In genomic region chr1:55025656-55026430, GRCm38 (mm10) we compare ENCODE assay signal across 8 mouse cellular contexts. TPM values are rescaled to one million over a fixed set of nuclear protein-coding genes. Genes with fewer than 3 reads are reported as not detected.
A peak's percentile ranks its signal among the peaks of the same experiment; 100 is the strongest.
DNase-seq lines count a peak whose midpoint lies in the region; ATAC-seq and TF ChIP-seq lines count a peak whose summit lies in the region.

No protein-coding gene starts in this region.

- 17% methylated on average over 10 of the region's 10 CpGs for WGBS in embryonic facial prominence, embryonic 11.5 days
- WGBS in liver, embryonic 15.5 days (ENCODE audit: insufficient replicate concordance), result 2% methylated on average over 10 of the region's 10 CpGs
- WGBS in stomach, embryonic 16.5 days, result 6% methylated on average over 10 of the region's 10 CpGs

- H3K27ac ChIP-seq in MEL (ENCODE audit: control insufficient read depth, low read depth, low read length), result peak overlapping the region; percentile 88
- H3K27ac ChIP-seq in embryonic facial prominence, embryonic 11.5 days (replicated peaks; ENCODE audit: low read depth, low read length), result no peak overlapping the region
- H3K27ac ChIP-seq in liver, embryonic 15.5 days (replicated peaks), result peak overlapping the region; percentile 97
- 0 out of 2 replicates have a peak overlapping the region, but pooled peaks have one; percentile 95 for H3K27ac ChIP-seq in stomach, embryonic 16.5 days (ENCODE audit: low read length)

- peak overlapping the region; percentile 97 for H3K9ac ChIP-seq in MEL (ENCODE audit: control insufficient read depth, low read depth, low read length, poor library complexity, severe bottlenecking)
- H3K9ac ChIP-seq in embryonic facial prominence, embryonic 11.5 days (replicated peaks; ENCODE audit: low read length), result peak overlapping the region; percentile 100
- peak overlapping the region; percentile 97 for H3K9ac ChIP-seq in liver, embryonic 15.5 days
- peak overlapping the region; percentile 99 for H3K9ac ChIP-seq in stomach, embryonic 16.5 days (ENCODE audit: low read length)

- peak in 1 of 3 experiments; percentile 21; a peak in 1 of 6 replicates for TF ChIP-seq CTCF in MEL (IDR thresholded peaks at IDR 0.05 in 2 of 3, conservative IDR thresholded peaks at IDR 0.05 in 1 of 3; ENCODE audit: control insufficient read depth in 1 of 3, insufficient read depth in 1 of 3, low read depth in 2 of 3, low read length in 3 of 3, poor library complexity in 1 of 3, severe bottlenecking in 1 of 3)

- ATAC-seq in embryonic facial prominence, embryonic 11.5 days (replicated peaks; ENCODE audit: insufficient number of reproducible peaks, low FRiP score, low TSS enrichment, low read depth), result no peak
- ATAC-seq in liver, embryonic 15.5 days (ENCODE audit: insufficient read depth), result no peak
- no peak for ATAC-seq in stomach, embryonic 16.5 days (ENCODE audit: insufficient read depth, low FRiP score)

- peak overlapping the region; percentile 86 to 98 for H3K4me3 ChIP-seq in MEL (ENCODE audit: control insufficient read depth in 1 of 2, insufficient read depth in 1 of 2, low read depth in 2 of 2, low read length in 2 of 2)
- peak overlapping the region; percentile 96 for H3K4me3 ChIP-seq in embryonic facial prominence, embryonic 11.5 days (ENCODE audit: low read depth, low read length)
- peak overlapping the region; percentile 81 for H3K4me3 ChIP-seq in liver, embryonic 15.5 days (replicated peaks)
- H3K4me3 ChIP-seq in stomach, embryonic 16.5 days (replicated peaks; ENCODE audit: low read length), result peak overlapping the region; percentile 95

- DNase-seq in left cerebral cortex, postnatal 25 days (ENCODE audit: low spot score in 2 of 2), result peak; percentile 13
- DNase-seq in left cerebral cortex, adult 11 months (ENCODE audit: low spot score), result no peak
- peak; percentile 48 for DNase-seq in MEL (ENCODE audit: low read depth, low spot score)
- peak; percentile 17 for DNase-seq in embryonic facial prominence, embryonic 11.5 days (ENCODE audit: low spot score)
- peak; percentile 11 for DNase-seq in heart, postnatal 4 days
- DNase-seq in cerebellum, adult 11 months, result no peak

- peaks cover 61% of the 10 kb centered on the region for H3K79me2 ChIP-seq in MEL (ENCODE audit: control insufficient read depth, insufficient read depth, low read length, poor library complexity)

- no peaks in the 10 kb centered on the region for H3K27me3 ChIP-seq in MEL (ENCODE audit: control insufficient read depth in 1 of 2, insufficient read depth in 2 of 2, low read length in 2 of 2)
- no peaks in the 10 kb centered on the region for H3K27me3 ChIP-seq in embryonic facial prominence, embryonic 11.5 days (ENCODE audit: control insufficient read depth, insufficient read depth, low read length)
- H3K27me3 ChIP-seq in liver, embryonic 15.5 days, result no peaks in the 10 kb centered on the region
- H3K27me3 ChIP-seq in stomach, embryonic 16.5 days (ENCODE audit: control insufficient read depth, insufficient read depth, low read length), result no peaks in the 10 kb centered on the region

- H3K4me2 ChIP-seq in embryonic facial prominence, embryonic 11.5 days (ENCODE audit: low read depth, low read length), result peak overlapping the region; percentile 74
- peak overlapping the region; percentile 79 for H3K4me2 ChIP-seq in liver, embryonic 15.5 days
- peak overlapping the region; percentile 73 for H3K4me2 ChIP-seq in stomach, embryonic 16.5 days (ENCODE audit: low read depth, low read length)

- TF ChIP-seq POLR2A in MEL (IDR thresholded peaks at IDR 0.05; ENCODE audit: control insufficient read depth in 1 of 2, insufficient read depth in 1 of 2, low read depth in 1 of 2, low read length in 2 of 2, poor library complexity in 1 of 2), result no peak

- H3K36me3 ChIP-seq in MEL (ENCODE audit: control insufficient read depth in 1 of 2, insufficient read depth in 2 of 2, low read length in 2 of 2), result peaks cover 2 to 48% of the 10 kb centered on the region in 2 experiments; a peak in 3 of 4 replicates
- no peaks in the 10 kb centered on the region; the same call in 1 of the 2 replicates for H3K36me3 ChIP-seq in embryonic facial prominence, embryonic 11.5 days (replicated peaks; ENCODE audit: control insufficient read depth, insufficient read depth, low read depth, low read length)
- peaks cover 5% of the 10 kb centered on the region for H3K36me3 ChIP-seq in liver, embryonic 15.5 days (replicated peaks)
- no peaks in the 10 kb centered on the region for H3K36me3 ChIP-seq in stomach, embryonic 16.5 days (ENCODE audit: control insufficient read depth, insufficient read depth, low read length)

- no peak for TF ChIP-seq EP300 in MEL (IDR thresholded peaks at IDR 0.05; ENCODE audit: low read depth in 1 of 2, low read length in 2 of 2)

- intact Hi-C loops in left cerebral cortex, postnatal 25 days (cut with DNase I), result loop anchor here (1.0 kb wide), 2 partner anchors 26 to 61 kb away; partner anchors contain the start of gene Coq10b

- peaks cover 12 to 18% of the 10 kb centered on the region in 2 experiments; a peak in 3 of 4 replicates for H3K4me1 ChIP-seq in MEL (ENCODE audit: control insufficient read depth in 1 of 2, insufficient read depth in 2 of 2, low read length in 2 of 2)
- H3K4me1 ChIP-seq in embryonic facial prominence, embryonic 11.5 days (ENCODE audit: control insufficient read depth, insufficient read depth, low read length), result no peaks in the 10 kb centered on the region
- H3K4me1 ChIP-seq in liver, embryonic 15.5 days (replicated peaks), result peaks cover 74% of the 10 kb centered on the region
- peaks cover 6% of the 10 kb centered on the region; the same call in 1 of the 2 replicates for H3K4me1 ChIP-seq in stomach, embryonic 16.5 days (ENCODE audit: control insufficient read depth, insufficient read depth, low read length)

- no peaks in the 10 kb centered on the region for H3K9me3 ChIP-seq in MEL (replicated peaks; ENCODE audit: insufficient read depth, low read length)
- H3K9me3 ChIP-seq in embryonic facial prominence, embryonic 11.5 days (replicated peaks; ENCODE audit: control insufficient read depth, low read length), result no peaks in the 10 kb centered on the region
- H3K9me3 ChIP-seq in liver, embryonic 15.5 days (replicated peaks), result no peaks in the 10 kb centered on the region
- no peaks in the 10 kb centered on the region for H3K9me3 ChIP-seq in stomach, embryonic 16.5 days (replicated peaks; ENCODE audit: control insufficient read depth, low read length)

- no peak for TF ChIP-seq RAD21 in MEL (IDR thresholded peaks at IDR 0.05; ENCODE audit: low read depth, low read length)

TF ChIP-seq in MEL, 35 proteins besides CTCF, POLR2A, EP300 and RAD21:
- TF ChIP-seq TBP (IDR thresholded peaks at IDR 0.05; ENCODE audit: low read depth, low read length) (no peak), ZNF384 (IDR thresholded peaks at IDR 0.05; ENCODE audit: low read depth, low read length) (peak; percentile 73), MXI1 (IDR thresholded peaks at IDR 0.05; ENCODE audit: low read depth, low read length) (0 out of 2 replicates have a peak, but pooled peaks have one; percentile 35), SIN3A (IDR thresholded peaks at IDR 0.05; ENCODE audit: low read length) (peak; percentile 6; the same call in 1 of the 2 replicates)

RNA-seq across cellular contexts. Expression of gene Sf3b1, which starts 1.4 kb away (rescaled TPM):
- total RNA-seq in left cerebral cortex, postnatal 25 days (2021), result 100 to 1,000 TPM; 150 to 160 TPM
- 118 and 135 TPM in 2 replicates for total RNA-seq in MEL (2012; rRNA removed)
- polyA plus RNA-seq in MEL (2012; ENCODE audit: insufficient read depth in 1 of 2, insufficient read length in 2 of 2, low read depth in 1 of 2, low replicate concordance in 2 of 2, missing spikeins in 1 of 2), result 100 to 1,000 TPM; 111 to 167 TPM
- polyA plus RNA-seq in embryonic facial prominence, embryonic 11.5 days (2014; fragmentation: Nextera tagmentation; extraction: Ambion mirVana), result 366 and 398 TPM in 2 replicates
- total RNA-seq in heart, postnatal 4 days (2021), result 100 to 1,000 TPM; 130 to 143 TPM
- polyA plus RNA-seq in liver, embryonic 15.5 days (2015; fragmentation: Nextera tagmentation; extraction: Ambion mirVana), result 112 and 130 TPM in 2 replicates
- 263 and 270 TPM in 2 replicates for polyA plus RNA-seq in stomach, embryonic 16.5 days (2015; fragmentation: Nextera tagmentation; extraction: Ambion mirVana)

RNA-seq across cellular contexts. Expression of gene Coq10b, which starts 26.7 kb away (rescaled TPM):
- total RNA-seq in left cerebral cortex, postnatal 25 days (2021), result 10 to 100 TPM; 29.2 to 35.4 TPM
- total RNA-seq in MEL (2012; rRNA removed), result 9.0 and 13.4 TPM in 2 replicates
- 10 to 100 TPM in 1 of 2 experiments, 1 to 10 TPM in 1; 9.8 to 84.6 TPM for polyA plus RNA-seq in MEL (2012; ENCODE audit: insufficient read depth in 1 of 2, insufficient read length in 2 of 2, low read depth in 1 of 2, low replicate concordance in 2 of 2, missing spikeins in 1 of 2)
- polyA plus RNA-seq in embryonic facial prominence, embryonic 11.5 days (2014; fragmentation: Nextera tagmentation; extraction: Ambion mirVana), result 25.4 and 27.7 TPM in 2 replicates
- total RNA-seq in heart, postnatal 4 days (2021), result 10 to 100 TPM; 36.7 to 37.6 TPM
- polyA plus RNA-seq in liver, embryonic 15.5 days (2015; fragmentation: Nextera tagmentation; extraction: Ambion mirVana), result 13.0 and 13.3 TPM in 2 replicates
- polyA plus RNA-seq in stomach, embryonic 16.5 days (2015; fragmentation: Nextera tagmentation; extraction: Ambion mirVana), result 22.0 and 24.4 TPM in 2 replicates

Comparison
In these comparisons a context has a peak if more than half of its experiments do, and no peak if none do; other contexts are left out.
1. DNase-seq: peak in left cerebral cortex, postnatal 25 days (2 of 2), MEL (single experiment), embryonic facial prominence, embryonic 11.5 days (single experiment) and heart, postnatal 4 days (single experiment); none in left cerebral cortex, adult 11 months (single experiment) and cerebellum, adult 11 months (single experiment).
2. Peak in every context shown above with its lines, with median percentiles within 50 percentile points of each other: H3K4me3 ChIP-seq, H3K9ac ChIP-seq and H3K4me2 ChIP-seq.